Mouse (Mus musculus): ENCODE data around the gene Hspb6. TPM values are rescaled to one million over a fixed set of nuclear protein-coding genes. Genes with fewer than 3 reads are reported as not detected.

Gene Hspb6
- polyA plus RNA-seq, 1 experiment from 2014 or later, result 9.2 TPM

DNA sequence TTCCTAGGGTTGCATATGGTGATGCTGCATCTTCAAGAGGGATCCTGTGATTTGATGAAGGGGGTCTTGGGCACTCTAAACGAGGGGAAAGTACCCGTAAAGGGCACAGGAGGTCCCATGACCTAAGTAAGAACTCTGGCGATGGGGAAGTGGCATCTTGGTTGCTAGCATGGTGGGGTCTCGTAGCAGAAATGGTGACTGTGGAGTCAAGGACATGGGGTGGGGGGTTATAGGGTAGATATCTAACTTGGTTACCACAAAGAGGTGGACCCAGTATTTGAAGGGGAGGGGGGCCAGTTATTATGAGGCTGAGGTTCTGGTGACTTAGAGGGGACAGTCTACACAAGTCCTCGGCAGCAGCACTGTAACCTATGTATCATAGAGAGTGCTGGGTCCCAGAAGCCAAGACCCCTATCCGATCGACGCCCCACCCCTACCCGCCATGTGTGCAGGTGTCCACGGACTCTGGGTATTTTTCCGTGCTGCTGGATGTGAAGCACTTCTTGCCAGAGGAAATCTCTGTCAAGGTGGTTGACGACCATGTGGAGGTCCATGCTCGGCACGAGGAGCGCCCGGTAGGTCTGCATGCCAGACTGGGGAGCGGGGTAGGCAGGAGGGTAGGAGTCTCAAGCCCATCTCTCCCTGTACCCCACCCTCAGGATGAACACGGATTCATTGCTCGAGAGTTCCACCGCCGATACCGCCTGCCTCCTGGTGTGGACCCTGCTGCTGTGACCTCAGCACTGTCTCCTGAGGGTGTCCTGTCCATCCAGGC is 2.0 kb downstream of the Hspb6 start:
- no peaks in the 10 kb centered on the region for H3K9me3 ChIP-seq
- H3K9ac ChIP-seq, result no peak overlapping the region; the same call in 1 of the 2 replicates
- no peak for ATAC-seq (ENCODE audit: insufficient number of reproducible peaks, insufficient read depth, low FRiP score, low TSS enrichment)
- H3K36me3 ChIP-seq, result peaks cover 32% of the 10 kb centered on the region
- peaks cover 23% of the 10 kb centered on the region for H3K4me1 ChIP-seq
- 84% methylated on average over 22 of the region's 22 CpGs for WGBS
- peak overlapping the region; percentile 66; the same call in 1 of the 2 replicates for H3K4me3 ChIP-seq
- H3K27ac ChIP-seq, result no peak overlapping the region
- peak overlapping the region; percentile 88 for H3K4me2 ChIP-seq (replicated peaks)
- H3K27me3 ChIP-seq, result no peaks in the 10 kb centered on the region

DNA sequence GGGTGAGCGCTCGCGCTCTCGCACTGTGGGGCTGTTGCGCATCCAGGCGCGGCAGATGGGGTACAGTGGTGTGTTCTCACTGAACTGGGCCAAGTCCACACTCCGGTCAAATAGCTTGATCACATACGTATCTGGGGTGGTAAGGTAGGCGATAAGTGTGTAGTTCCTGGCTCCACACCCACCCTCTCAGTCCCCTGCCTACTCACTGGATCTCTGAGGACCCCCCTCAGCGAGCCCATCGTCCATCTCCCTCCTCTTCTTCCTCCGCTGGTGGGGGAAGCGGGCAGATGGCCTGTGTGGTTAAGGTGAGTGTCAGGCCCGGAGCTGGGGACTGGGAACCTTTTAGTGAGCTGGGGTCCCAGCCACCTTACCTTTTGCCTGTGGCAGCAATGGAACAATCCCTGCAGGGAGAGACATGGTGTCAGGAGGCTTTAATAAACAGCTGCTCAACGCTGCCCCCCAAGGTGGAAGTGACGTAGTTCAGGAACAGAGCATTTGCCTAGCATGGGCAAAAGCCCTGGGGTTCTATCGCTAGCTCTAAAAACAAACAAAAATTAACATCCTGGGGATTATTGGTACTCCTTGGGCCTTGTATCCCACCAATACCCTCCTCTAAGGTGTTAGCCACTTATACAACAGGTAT is 5.0 kb downstream of the Hspb6 start:
- no peak overlapping the region for H3K27ac ChIP-seq
- no peaks in the 10 kb centered on the region for H3K9me3 ChIP-seq
- 92% methylated on average over 18 of the region's 18 CpGs for WGBS
- H3K9ac ChIP-seq, result no peak overlapping the region
- H3K4me2 ChIP-seq (replicated peaks), result no peak overlapping the region
- no peak overlapping the region for H3K4me3 ChIP-seq
- peaks cover 28% of the 10 kb centered on the region for H3K36me3 ChIP-seq
- ATAC-seq (ENCODE audit: insufficient number of reproducible peaks, insufficient read depth, low FRiP score, low TSS enrichment), result no peak
- no peaks in the 10 kb centered on the region for H3K27me3 ChIP-seq
- peaks cover 25% of the 10 kb centered on the region for H3K4me1 ChIP-seq

DNA sequence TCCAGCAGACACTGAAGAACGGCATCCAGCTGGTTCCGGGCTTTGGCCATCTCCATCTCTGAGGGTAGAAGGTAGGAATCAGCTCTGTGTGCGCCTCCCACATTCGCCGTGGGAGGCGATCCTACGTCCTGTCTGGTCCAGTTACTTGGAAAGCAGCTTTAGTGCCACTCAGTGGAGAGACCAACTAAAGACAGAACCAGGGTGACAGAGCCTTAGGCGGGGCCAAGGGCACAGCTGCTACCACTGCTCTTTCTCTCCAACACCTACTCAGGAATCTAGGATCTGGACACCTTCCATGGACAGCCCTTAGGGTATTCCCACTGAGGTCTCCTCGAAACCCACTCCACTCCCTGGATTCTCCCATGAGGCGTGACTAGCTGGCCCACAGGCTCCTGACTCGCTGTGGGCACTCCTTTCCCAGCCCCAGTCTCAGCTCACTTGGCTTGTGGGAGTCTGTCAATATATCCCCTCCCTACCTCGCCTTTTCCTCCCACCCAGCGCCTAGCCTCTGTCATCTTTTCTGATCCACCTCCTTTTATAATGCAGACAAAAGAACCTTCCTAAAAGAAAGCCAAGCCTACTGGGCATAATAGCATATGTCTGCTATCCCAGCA is 6.0 kb downstream of the Hspb6 start:
- Histone ChIP-seq H3K9me3 (no peaks in the 10 kb centered on the region), H3K27me3 (no peaks in the 10 kb centered on the region), H3K4me2 (replicated peaks) (peak overlapping the region; percentile 96; the same call in 1 of the 2 replicates), H3K4me3 (peak overlapping the region; percentile 66; the same call in 1 of the 2 replicates), H3K4me1 (peaks cover 21% of the 10 kb centered on the region), H3K27ac (no peak overlapping the region), H3K36me3 (peaks cover 28% of the 10 kb centered on the region), H3K9ac (no peak overlapping the region)
- no peak for ATAC-seq (ENCODE audit: insufficient number of reproducible peaks, insufficient read depth, low FRiP score, low TSS enrichment)
- 89% methylated on average over 13 of the region's 13 CpGs for WGBS

DNA sequence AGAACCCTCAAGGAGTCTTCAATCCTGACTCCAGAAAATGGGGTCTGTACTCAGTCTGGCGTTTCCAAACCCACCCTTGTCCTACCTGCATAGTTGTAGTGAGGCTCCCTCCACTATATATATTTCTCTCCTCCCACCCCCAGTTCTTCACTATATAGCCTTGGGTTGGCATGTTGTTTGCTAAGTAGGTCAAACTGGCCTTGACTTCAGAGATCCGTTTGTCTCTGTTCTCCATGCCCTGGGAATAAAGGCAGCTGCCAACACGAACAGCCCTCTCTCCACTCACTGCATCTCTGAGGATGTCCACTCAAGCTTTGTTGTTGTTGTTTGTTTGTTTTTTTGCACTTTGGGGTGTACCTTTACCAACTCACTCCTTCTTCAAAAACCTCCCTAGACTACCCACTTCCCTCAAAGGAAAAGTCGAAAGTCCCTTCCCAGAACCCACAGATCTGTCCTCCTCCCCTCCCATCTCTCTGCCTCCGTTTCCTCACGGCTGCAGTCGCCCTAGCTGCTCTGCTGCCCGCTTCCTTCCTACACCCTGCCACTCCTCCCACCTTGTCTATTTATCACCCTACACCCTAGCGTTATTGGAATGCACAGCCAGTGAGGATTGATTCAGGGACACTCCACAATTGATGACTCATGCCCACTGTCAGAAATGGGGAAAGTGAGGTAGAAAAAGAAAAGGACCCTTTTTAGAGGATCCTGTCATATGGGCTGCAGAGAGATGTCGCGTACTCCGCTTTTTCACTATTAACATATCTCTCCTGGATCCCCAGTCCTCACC is 6.9 kb downstream of the Hspb6 start:
- WGBS, result 15% methylated on average over 12 of the region's 12 CpGs
- peak overlapping the region; percentile 26; the same call in 1 of the 2 replicates for H3K27ac ChIP-seq
- no peaks in the 10 kb centered on the region for H3K27me3 ChIP-seq
- no peak for ATAC-seq (ENCODE audit: insufficient number of reproducible peaks, insufficient read depth, low FRiP score, low TSS enrichment)
- H3K9me3 ChIP-seq, result no peaks in the 10 kb centered on the region
- H3K9ac ChIP-seq, result peak overlapping the region; percentile 81
- H3K36me3 ChIP-seq, result peaks cover 28% of the 10 kb centered on the region
- peaks cover 15% of the 10 kb centered on the region for H3K4me1 ChIP-seq
- H3K4me2 ChIP-seq (replicated peaks), result peak overlapping the region; percentile 96
- H3K4me3 ChIP-seq, result peak overlapping the region; percentile 66

DNA sequence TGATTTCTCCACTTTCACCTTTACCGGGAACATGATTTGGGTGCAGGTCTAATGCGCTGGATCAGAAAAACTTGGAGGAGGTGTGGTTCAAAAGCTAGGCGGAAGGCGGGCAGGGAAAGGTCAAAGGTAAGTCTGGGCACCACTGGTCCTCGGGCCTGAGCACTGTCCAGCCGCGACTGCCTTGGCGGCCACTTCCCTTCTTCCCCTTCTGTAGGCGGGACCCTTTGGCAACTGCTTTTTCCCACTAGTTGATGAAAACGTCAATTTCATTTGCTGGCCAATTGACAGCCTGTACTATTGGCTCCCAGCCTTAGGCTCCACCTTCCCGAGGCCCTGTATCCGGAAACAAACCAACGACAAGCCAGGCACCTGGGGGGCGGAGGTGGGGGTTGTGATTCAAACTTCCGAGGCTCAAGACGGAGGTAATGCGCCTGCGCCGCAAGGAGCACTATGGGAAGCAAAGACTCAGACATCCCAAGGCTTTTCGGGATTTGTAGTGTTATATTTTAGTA is 7.5 kb downstream of the Hspb6 start, which contains the start of gene Lin37:
TSS of gene Lin37 (minus strand) at position 396 of the 512 bp plus-strand sequence.
- H3K27ac ChIP-seq, result peak within 1 kb of the TSS; percentile 26; the same call in 1 of the 2 replicates
- no peaks in the 10 kb centered on the region for H3K27me3 ChIP-seq
- WGBS, result under 1% methylated on average over 20 of the region's 20 CpGs
- peak; percentile 78 for ATAC-seq (ENCODE audit: insufficient number of reproducible peaks, insufficient read depth, low FRiP score, low TSS enrichment)
- H3K4me1 ChIP-seq, result peaks cover 19% of the 10 kb centered on the region
- peak within 1 kb of the TSS; percentile 96 for H3K4me2 ChIP-seq (replicated peaks)
- peak within 1 kb of the TSS; percentile 66 for H3K4me3 ChIP-seq
- peak within 1 kb of the TSS; percentile 81 for H3K9ac ChIP-seq
- H3K36me3 ChIP-seq, result peaks cover 24% of the 10 kb centered on the region
- H3K9me3 ChIP-seq, result no peaks in the 10 kb centered on the region

- H3K4me1 ChIP-seq, result peaks cover 19% of the 10 kb centered on the region
- 64% methylated on average over 2 of the region's 2 CpGs for WGBS
- peak overlapping the region; percentile 96; the same call in 1 of the 2 replicates for H3K4me2 ChIP-seq (replicated peaks)
- no peak for ATAC-seq (ENCODE audit: insufficient number of reproducible peaks, insufficient read depth, low FRiP score, low TSS enrichment)
- peaks cover 23% of the 10 kb centered on the region for H3K36me3 ChIP-seq
- no peak overlapping the region for H3K4me3 ChIP-seq
- H3K27ac ChIP-seq, result no peak overlapping the region
- no peaks in the 10 kb centered on the region for H3K27me3 ChIP-seq
- no peak overlapping the region for H3K9ac ChIP-seq
- no peaks in the 10 kb centered on the region for H3K9me3 ChIP-seq
These were observed 8.3 kb downstream of the Hspb6 start for GRCm38 (mm10) chr7:30560296-30560695.

- Histone ChIP-seq H3K9me3 (no peaks in the 10 kb centered on the region), H3K9ac (peak overlapping the region; percentile 62), H3K4me2 (replicated peaks) (peak overlapping the region; percentile 77), H3K4me1 (peaks cover 19% of the 10 kb centered on the region), H3K36me3 (peaks cover 25% of the 10 kb centered on the region), H3K4me3 (peak overlapping the region; percentile 61), H3K27ac (peak overlapping the region; percentile 78), H3K27me3 (no peaks in the 10 kb centered on the region)
- no peak for ATAC-seq (ENCODE audit: insufficient number of reproducible peaks, insufficient read depth, low FRiP score, low TSS enrichment)
- 2% methylated on average over 27 of the region's 27 CpGs for WGBS
These were observed 10.6 kb downstream of the Hspb6 start for GRCm38 (mm10) chr7:30562526-30563116.

DNA sequence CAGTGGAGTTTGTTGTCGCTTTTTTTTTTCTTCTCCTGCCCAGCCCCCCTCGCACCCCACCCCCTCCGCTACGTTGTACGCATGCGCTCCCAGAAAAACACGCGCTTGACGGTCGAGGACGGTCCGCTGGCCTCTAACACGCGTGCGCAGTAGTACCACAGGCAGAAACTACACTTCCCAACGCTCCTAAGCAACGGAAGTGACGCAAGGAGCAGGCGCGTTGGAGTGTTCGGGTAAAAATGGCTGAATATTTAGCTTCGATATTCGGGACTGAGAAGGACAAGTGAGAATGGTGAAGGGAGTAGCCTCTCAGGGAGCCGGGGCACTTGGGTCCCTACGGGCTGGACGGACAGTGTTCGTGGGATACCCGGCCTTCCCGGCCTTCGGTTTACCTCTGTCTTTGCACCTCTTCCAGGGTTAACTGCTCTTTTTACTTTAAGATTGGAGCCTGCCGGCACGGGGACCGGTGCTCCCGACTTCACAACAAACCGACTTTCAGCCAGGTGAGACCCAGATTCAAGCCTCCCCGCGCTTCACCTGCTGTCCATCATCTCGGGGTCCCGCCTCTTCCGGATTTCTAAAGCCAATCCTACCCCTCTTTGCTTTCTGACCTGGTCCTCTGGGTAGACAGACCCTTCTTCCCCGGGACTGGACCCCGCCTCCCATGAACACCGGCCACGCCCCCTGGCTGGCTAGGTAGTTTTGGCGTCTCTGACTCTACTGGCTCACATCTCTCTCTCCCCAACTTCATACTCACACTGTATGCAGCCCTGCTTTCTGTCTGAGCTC is 11.3 kb downstream of the Hspb6 start, which contains the start of the genes U2af1l4, Gm49396 and Psenen:
TSS of gene U2af1l4 (plus strand) at position 185 of the 789 bp plus-strand sequence.
TSS of gene Gm49396 (plus strand) at position 228 of the 789 bp plus-strand sequence.
TSS of gene Psenen (minus strand) at position 511 of the 789 bp plus-strand sequence.
- Histone ChIP-seq H3K27ac (peak within 1 kb of the TSS; percentile 94), H3K4me1 (peaks cover 17% of the 10 kb centered on the region), H3K4me3 (peak within 1 kb of the TSS; percentile 61), H3K9ac (peak within 1 kb of the TSS; percentile 71), H3K9me3 (no peaks in the 10 kb centered on the region), H3K27me3 (no peaks in the 10 kb centered on the region), H3K36me3 (peaks cover 30% of the 10 kb centered on the region), H3K4me2 (replicated peaks) (peak within 1 kb of the TSS; percentile 77)
- under 1% methylated on average over 45 of the region's 45 CpGs for WGBS
- peak; percentile 86 for ATAC-seq (ENCODE audit: insufficient number of reproducible peaks, insufficient read depth, low FRiP score, low TSS enrichment)

DNA sequence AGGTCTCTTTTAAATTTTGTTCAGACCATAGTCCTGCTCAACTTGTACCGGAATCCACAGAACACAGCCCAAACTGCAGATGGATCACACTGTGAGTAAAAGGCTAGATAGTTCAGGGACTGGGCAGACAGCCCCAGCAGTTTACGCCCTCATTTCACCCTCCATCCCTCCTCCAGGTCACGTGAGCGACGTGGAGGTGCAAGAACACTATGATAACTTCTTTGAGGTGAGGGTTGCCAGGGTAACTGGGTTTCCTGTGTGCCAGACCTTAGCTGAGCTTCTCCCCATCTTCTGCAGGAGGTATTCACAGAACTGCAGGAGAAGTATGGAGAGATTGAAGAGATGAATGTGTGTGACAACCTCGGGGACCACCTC is 11.9 kb downstream of the Hspb6 start:
- peaks cover 11% of the 10 kb centered on the region for H3K4me1 ChIP-seq
- peaks cover 35% of the 10 kb centered on the region for H3K36me3 ChIP-seq
- peak overlapping the region; percentile 71 for H3K9ac ChIP-seq
- peak overlapping the region; percentile 94; the same call in 1 of the 2 replicates for H3K27ac ChIP-seq
- H3K4me3 ChIP-seq, result peak overlapping the region; percentile 61
- WGBS, result 27% methylated on average over 6 of the region's 6 CpGs
- H3K27me3 ChIP-seq, result no peaks in the 10 kb centered on the region
- H3K9me3 ChIP-seq, result no peaks in the 10 kb centered on the region
- H3K4me2 ChIP-seq (replicated peaks), result peak overlapping the region; percentile 58
- ATAC-seq (ENCODE audit: insufficient number of reproducible peaks, insufficient read depth, low FRiP score, low TSS enrichment), result no peak

- no peak within 1 kb of the TSS for H3K4me3 ChIP-seq
- H3K9ac ChIP-seq, result no peak within 1 kb of the TSS
- ATAC-seq (ENCODE audit: insufficient number of reproducible peaks, insufficient read depth, low FRiP score, low TSS enrichment), result no peak
- peaks cover 9% of the 10 kb centered on the region for H3K4me1 ChIP-seq
- peak within 1 kb of the TSS; percentile 58 for H3K4me2 ChIP-seq (replicated peaks)
- no peaks in the 10 kb centered on the region for H3K27me3 ChIP-seq
- H3K27ac ChIP-seq, result no peak within 1 kb of the TSS
- H3K9me3 ChIP-seq, result no peaks in the 10 kb centered on the region
- 96% methylated on average over 12 of the region's 12 CpGs for WGBS
- H3K36me3 ChIP-seq, result peaks cover 47% of the 10 kb centered on the region
These were observed 13.1 kb downstream of the Hspb6 start, which contains the start of gene Igflr1 for GRCm38 (mm10) chr7:30564970-30565571. TSS of gene Igflr1 (plus strand) at chr7:30565427.

Data from embryonic facial prominence, embryonic 12.5 days (tissue).